Mouse (Mus musculus): ENCODE data around the gene D10Jhu81e. TPM values are rescaled to one million over a fixed set of nuclear protein-coding genes. Genes with fewer than 3 reads are reported as not detected.

D10Jhu81e gene
- polyA plus RNA-seq (2012): 76.0 and 80.9 TPM in 2 replicates

DNA sequence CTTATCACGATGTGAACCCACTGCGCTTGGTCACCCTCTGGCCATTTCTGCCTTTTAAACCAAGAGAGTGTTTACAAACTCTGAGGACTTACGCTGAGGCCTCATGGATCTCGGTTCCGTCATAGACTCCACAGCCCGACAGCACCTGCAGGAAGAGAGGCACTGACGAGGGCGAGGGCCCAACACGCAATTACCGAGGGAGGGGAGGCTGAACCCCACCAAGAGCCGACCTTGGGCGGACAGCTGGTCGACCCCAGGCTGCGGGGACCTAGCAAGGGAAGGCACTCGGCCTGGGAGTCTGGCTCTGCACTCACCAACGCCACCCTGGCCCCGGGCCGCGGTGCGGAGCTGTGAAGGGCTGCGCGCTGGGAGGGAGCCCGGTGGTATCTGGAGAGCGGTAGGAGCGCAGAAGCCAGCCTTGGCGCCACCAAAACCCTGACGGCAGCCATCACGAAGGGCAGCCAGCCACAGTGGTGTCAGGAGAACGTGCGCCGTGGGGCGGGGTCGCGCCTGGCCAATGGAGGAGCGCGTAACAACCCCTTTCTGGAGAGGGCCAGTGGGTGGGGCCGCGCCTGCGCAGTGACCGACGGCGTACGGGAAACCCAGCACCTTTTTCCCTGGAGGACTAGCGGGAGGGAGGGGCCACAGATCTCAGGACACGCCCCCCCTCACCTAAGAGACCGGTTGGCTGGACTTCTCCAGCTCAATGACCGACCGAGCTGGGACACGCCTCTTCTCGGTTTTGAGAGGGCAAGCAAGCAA is at the start of gene D10Jhu81e:
D10Jhu81e (minus strand) TSS at position 502 of the 762 bp plus-strand sequence.

GRCm38 (mm10) chr10:78184531-78185380 is 15.2 kb upstream of the D10Jhu81e start, which contains the start of gene Pwp2:
Gene Pwp2 (minus strand): TSS chr10:78185149.

Other genes starting within 250 kb of the D10Jhu81e start
- gene Trpm2, start 199.2 kb downstream of the D10Jhu81e start, polyA plus RNA-seq (2012): 1.8 and 3.2 TPM in 2 replicates
- gene 1810043G02Rik, start 191.3 kb downstream of the D10Jhu81e start, polyA plus RNA-seq (2012): 31.2 and 32.5 TPM in 2 replicates
- 92.4 and 96.4 TPM in 2 replicates for gene Pfkl, start 159.7 kb downstream of the D10Jhu81e start, polyA plus RNA-seq (2012)
- 0.25 and 0.51 TPM in 2 replicates for gene Dnmt3l, start 127.8 kb downstream of the D10Jhu81e start, polyA plus RNA-seq (2012)
- 0.47 and 0.55 TPM in 2 replicates for gene Aire, start 126.2 kb downstream of the D10Jhu81e start, polyA plus RNA-seq (2012)
- gene Icosl, start 100.5 kb downstream of the D10Jhu81e start, polyA plus RNA-seq (2012): 4.8 and 8.0 TPM in 2 replicates
- gene Pwp2, start 15.4 kb upstream of the D10Jhu81e start, polyA plus RNA-seq (2012): 10.7 and 11.2 TPM in 2 replicates
- 58.6 and 58.9 TPM in 2 replicates for gene Trappc10, start 74.9 kb upstream of the D10Jhu81e start, polyA plus RNA-seq (2012)
- gene Agpat3, start 182.7 kb upstream of the D10Jhu81e start, polyA plus RNA-seq (2012): 13.4 and 16.8 TPM in 2 replicates
- gene Rrp1, start 243.3 kb upstream of the D10Jhu81e start, polyA plus RNA-seq (2012): 251 and 342 TPM in 2 replicates

Data from megakaryocyte-erythroid progenitor cell, adult 5 weeks (primary cell).